Mouse (Mus musculus) C2C12 (cell line): ENCODE data around the gene Ttyh2.

Experiments
- CTCF ChIP-seq: IDR thresholded peaks from one replicate; pipeline ENCODE4 v1.5.1; 2011; ENCODE audit not compliant: control insufficient read depth, insufficient read depth, insufficient read length
- FOSL1 ChIP-seq: IDR thresholded peaks from one replicate; pipeline ENCODE4 v1.8.0; 2011; ENCODE audit warnings: mild to moderate bottlenecking, low read length; ENCODE audit not compliant: poor library complexity, insufficient read depth, severe bottlenecking
- MAX ChIP-seq: IDR thresholded peaks from one replicate; pipeline ENCODE4 v1.6.1; 2011; ENCODE audit warnings: mild to moderate bottlenecking, control low read depth
- USF1 ChIP-seq: IDR thresholded peaks from one replicate; pipeline ENCODE4 v1.6.1; 2011; ENCODE audit warnings: low read depth, mild to moderate bottlenecking, control low read depth, moderate library complexity

DNA sequence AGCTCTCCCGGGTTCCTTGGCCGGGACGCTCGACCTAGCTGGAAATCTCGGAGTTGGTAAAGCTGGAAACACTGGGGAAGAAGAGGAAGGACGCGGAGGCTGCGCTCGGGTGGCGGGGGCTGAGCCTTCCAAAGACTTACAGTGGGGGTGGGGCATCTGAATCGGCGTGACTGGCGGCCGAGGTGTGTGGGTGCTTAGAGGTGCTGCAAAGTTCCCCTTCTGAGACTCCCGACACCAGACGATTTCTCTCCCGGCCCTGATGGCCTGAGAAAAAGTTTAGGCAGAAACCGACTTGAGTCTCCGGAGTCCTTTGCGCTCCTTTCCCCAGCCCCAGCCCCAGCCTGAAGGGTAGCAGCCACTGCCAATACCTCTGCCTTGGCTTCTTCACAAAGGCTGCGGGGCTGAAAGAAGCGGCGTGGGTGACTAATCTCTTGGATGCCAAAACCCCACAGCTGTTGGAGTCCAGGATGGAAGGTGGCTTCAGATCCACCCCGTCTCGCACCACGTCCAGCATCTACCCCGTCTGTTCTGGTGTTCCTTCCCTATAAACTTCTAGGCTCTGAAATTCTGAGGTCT, 683 bp downstream of the Ttyh2 start:
- no peak for TF ChIP-seq CTCF
- no peak for TF ChIP-seq MAX
- TF ChIP-seq USF1 = no peak
- no peak for TF ChIP-seq FOSL1
